In genomic region chr5:100091602-100092001, GRCm38 (mm10) we compare ENCODE assay signal across 9 mouse cellular contexts. TPM values are rescaled to one million over a fixed set of nuclear protein-coding genes. Genes with fewer than 3 reads are reported as not detected.
DNase-seq lines count a peak whose midpoint lies in the region; ATAC-seq lines count a peak whose summit lies in the region.
"Had no signal": no experiment of that assay in that cellular context is flagged by ENCODE, and none has a peak within 500 bp of the region (broad histone marks: within the 10 kb centered on the region; RNA-seq: fewer than 3 reads in every experiment).

No protein-coding gene starts in this region.

- 0 out of 2 replicates have a peak, but pooled peaks have one; percentile 31 for ATAC-seq in lung, embryonic 16.5 days (ENCODE audit: low read depth)
- ATAC-seq in hindbrain, embryonic 15.5 days (ENCODE audit: low FRiP score, low read depth): peak; percentile 80
- ATAC-seq in neural tube, embryonic 15.5 days (ENCODE audit: low FRiP score): peak; percentile 79

- no peak overlapping the region for H3K4me3 ChIP-seq in lung, embryonic 16.5 days (ENCODE audit: low read length)
- no peak overlapping the region for H3K4me3 ChIP-seq in hindbrain, embryonic 15.5 days
- H3K4me3 ChIP-seq in neural tube, embryonic 15.5 days (replicated peaks): 0 out of 2 replicates have a peak overlapping the region, but pooled peaks have one; percentile 1

- H3K4me2 ChIP-seq in lung, embryonic 16.5 days (ENCODE audit: low read depth, low read length): 0 out of 2 replicates have a peak overlapping the region, but pooled peaks have one; percentile 2
- peak overlapping the region; percentile 38 for H3K4me2 ChIP-seq in hindbrain, embryonic 15.5 days
- peak overlapping the region; percentile 34 for H3K4me2 ChIP-seq in neural tube, embryonic 15.5 days

- no peaks in the 10 kb centered on the region for H3K9me3 ChIP-seq in lung, embryonic 16.5 days (ENCODE audit: control insufficient read depth, low read length)
- H3K9me3 ChIP-seq in hindbrain, embryonic 15.5 days: no peaks in the 10 kb centered on the region
- H3K9me3 ChIP-seq in neural tube, embryonic 15.5 days (replicated peaks): no peaks in the 10 kb centered on the region

- H3K4me1 ChIP-seq in lung, embryonic 16.5 days (replicated peaks; ENCODE audit: control insufficient read depth, insufficient read depth, low read length): peaks cover 8% of the 10 kb centered on the region
- H3K4me1 ChIP-seq in hindbrain, embryonic 15.5 days (replicated peaks): peaks cover 28% of the 10 kb centered on the region
- H3K4me1 ChIP-seq in neural tube, embryonic 15.5 days: peaks cover 29% of the 10 kb centered on the region

- DNase-seq in cerebellum, postnatal 10 days: peak; percentile 56 to 72
- DNase-seq in cerebellum, adult 11 months: no peak
- no peak for DNase-seq in lung, postnatal 36 days
- no peak for DNase-seq in left cerebral cortex, postnatal 14 days (ENCODE audit: low spot score in 2 of 2)
- no peak for DNase-seq in spleen, adult 12 weeks (ENCODE audit: low spot score)
- DNase-seq: gastrocnemius, postnatal 36 days had no signal

- H3K9ac ChIP-seq in lung, embryonic 16.5 days (ENCODE audit: low read length): 0 out of 2 replicates have a peak overlapping the region, but pooled peaks have one; percentile 11
- 0 out of 2 replicates have a peak overlapping the region, but pooled peaks have one; percentile 9 for H3K9ac ChIP-seq in hindbrain, embryonic 15.5 days
- H3K9ac ChIP-seq in neural tube, embryonic 15.5 days (replicated peaks): peak overlapping the region; percentile 14; the same call in 1 of the 2 replicates

- no peak overlapping the region for H3K27ac ChIP-seq in lung, embryonic 16.5 days (ENCODE audit: low read length)
- H3K27ac ChIP-seq in hindbrain, embryonic 15.5 days (replicated peaks): peak overlapping the region; percentile 74
- H3K27ac ChIP-seq in neural tube, embryonic 15.5 days (replicated peaks): peak overlapping the region; percentile 80

- WGBS in lung, embryonic 16.5 days: 22% methylated on average over 17 of the region's 17 CpGs
- 6% methylated on average over 17 of the region's 17 CpGs for WGBS in hindbrain, embryonic 15.5 days
- 5% methylated on average over 17 of the region's 17 CpGs for WGBS in neural tube, embryonic 15.5 days

- intact Hi-C loops in left cerebral cortex, postnatal 14 days (cut with DNase I): no loop called here

- H3K27me3 ChIP-seq in lung, embryonic 16.5 days (ENCODE audit: control insufficient read depth, insufficient read depth, low read depth, low read length): no peaks in the 10 kb centered on the region
- H3K27me3 ChIP-seq in hindbrain, embryonic 15.5 days: no peaks in the 10 kb centered on the region
- H3K27me3 ChIP-seq in neural tube, embryonic 15.5 days (replicated peaks): no peaks in the 10 kb centered on the region

- no peaks in the 10 kb centered on the region for H3K36me3 ChIP-seq in lung, embryonic 16.5 days (ENCODE audit: control insufficient read depth, insufficient read depth, low read length)
- no peaks in the 10 kb centered on the region; the same call in 1 of the 2 replicates for H3K36me3 ChIP-seq in hindbrain, embryonic 15.5 days
- no peaks in the 10 kb centered on the region for H3K36me3 ChIP-seq in neural tube, embryonic 15.5 days

RNA-seq across cellular contexts. Expression of gene Enoph1, which starts 51.8 kb away (rescaled TPM):
- polyA plus RNA-seq in lung, embryonic 16.5 days (2015; fragmentation: Nextera tagmentation; extraction: Ambion mirVana): 44.6 and 48.7 TPM in 2 replicates
- polyA plus RNA-seq in hindbrain, embryonic 15.5 days (2015; fragmentation: Nextera tagmentation; extraction: Ambion mirVana): 50.6 and 55.5 TPM in 2 replicates
- polyA plus RNA-seq in neural tube, embryonic 15.5 days (2015; fragmentation: Nextera tagmentation; extraction: Ambion mirVana): 52.3 and 53.4 TPM in 2 replicates
- 10 to 100 TPM; 50.0 to 52.6 TPM for total RNA-seq in left cerebral cortex, postnatal 14 days (2021)

RNA-seq across cellular contexts. Expression of gene Hnrnpdl, which starts 52.1 kb away (rescaled TPM):
- 127 and 132 TPM in 2 replicates for polyA plus RNA-seq in lung, embryonic 16.5 days (2015; fragmentation: Nextera tagmentation; extraction: Ambion mirVana)
- 186 and 197 TPM in 2 replicates for polyA plus RNA-seq in hindbrain, embryonic 15.5 days (2015; fragmentation: Nextera tagmentation; extraction: Ambion mirVana)
- polyA plus RNA-seq in neural tube, embryonic 15.5 days (2015; fragmentation: Nextera tagmentation; extraction: Ambion mirVana): 172 and 181 TPM in 2 replicates
- 100 to 1,000 TPM; 141 to 169 TPM for total RNA-seq in left cerebral cortex, postnatal 14 days (2021)

Comparison
In these comparisons a context has a peak if more than half of its experiments do, and no peak if none do; other contexts are left out.
1. DNase-seq: peak in cerebellum, postnatal 10 days (2 of 2); none in cerebellum, adult 11 months (single experiment), lung, postnatal 36 days (single experiment), left cerebral cortex, postnatal 14 days (0 of 2) and spleen, adult 12 weeks (single experiment).
2. Peak in every context shown above with its lines, with median percentiles within 50 percentile points of each other: ATAC-seq, H3K4me2 ChIP-seq and H3K9ac ChIP-seq.